Mouse (Mus musculus) stomach, embryonic 15.5 days (tissue): ENCODE measurements around the gene Hras. TPM values are rescaled to one million over a fixed set of nuclear protein-coding genes. Genes with fewer than 3 reads are reported as not detected.

ENCODE experiments used
- ATAC-seq: fragments of 200-750 bp; cut with Nextera tagmentation; 2 replicates; pipeline ENCODE4 v1.8.0; 2017; ENCODE audit warnings: low read depth, moderate number of reproducible peaks, moderate TSS enrichment; ENCODE audit not compliant: insufficient read depth, low FRiP score
- H3K27ac ChIP-seq: fragments of 300-500 bp; sonication (generic); 2 replicates; pipeline ENCODE4 v1.5.1; 2015; ENCODE audit warnings: mild to moderate bottlenecking, inconsistent platforms
- H3K27me3 ChIP-seq: fragments of 300-500 bp; sonication (generic); replicated peaks from 2 replicates; pipeline ENCODE4 v1.6.1; 2015; ENCODE audit warnings: inconsistent platforms
- H3K36me3 ChIP-seq: fragments of 300-500 bp; sonication (generic); 2 replicates; pipeline ENCODE4 v1.6.1; 2015; ENCODE audit warnings: inconsistent platforms
- H3K4me1 ChIP-seq: fragments of 300-500 bp; sonication (generic); 2 replicates; pipeline ENCODE4 v1.6.1; 2015; ENCODE audit warnings: inconsistent platforms
- H3K4me2 ChIP-seq: fragments of 300-500 bp; sonication (generic); 2 replicates; pipeline ENCODE4 v1.6.1; 2015; ENCODE audit warnings: mild to moderate bottlenecking, inconsistent platforms
- H3K4me3 ChIP-seq: fragments of 300-500 bp; sonication (generic); replicated peaks from 2 replicates; pipeline ENCODE4 v1.5.1; 2015; ENCODE audit warnings: inconsistent platforms
- H3K9ac ChIP-seq: fragments of 300-500 bp; sonication (generic); 2 replicates; pipeline ENCODE4 v1.6.1; 2015; ENCODE audit warnings: inconsistent platforms
- H3K9me3 ChIP-seq: fragments of 300-500 bp; sonication (generic); 2 replicates; pipeline ENCODE4 v1.6.1; 2016; ENCODE audit warnings: inconsistent platforms
- WGBS: fragments of 180-500 bp; shearing (Covaris S2); methylation state at CpG from one replicate; pipeline ENCODE4 v1.1.7; 2015; 5-methylcytosine and 5-hydroxymethylcytosine counted together
- polyA plus RNA-seq: library from polyadenylated mRNA; unstranded; fragments of >200 nt; fragmentation: Nextera tagmentation; extraction: Ambion mirVana; gene quantifications from 2 replicates; pipeline ENCODE4 v1.2.1, GENCODE M21; 2015

Hras gene
- polyA plus RNA-seq, 1 experiment from 2014 or later: 123 TPM

DNA sequence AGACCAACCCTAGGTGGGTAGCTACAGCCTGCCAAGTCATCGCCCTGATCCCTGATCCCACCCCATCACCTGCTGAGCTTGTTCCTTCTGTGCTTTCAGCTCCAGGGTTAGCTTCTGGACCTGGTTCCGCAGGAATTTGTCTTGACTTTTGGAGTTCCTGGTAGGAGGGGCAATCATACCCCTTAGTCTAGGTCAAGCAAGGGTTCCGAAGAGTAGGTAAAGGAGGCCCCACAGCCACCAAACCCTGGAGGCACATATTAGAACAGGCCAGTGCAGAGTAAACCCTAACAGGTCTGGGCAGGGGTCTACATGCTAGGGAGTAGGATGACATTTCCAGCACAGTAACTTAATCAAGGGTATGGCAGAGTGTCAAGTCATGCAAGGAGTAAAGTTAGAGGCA is 19.3 kb upstream of the Hras start:
- Histone ChIP-seq H3K36me3 (no peaks in the 10 kb centered on the region), H3K27me3 (no peaks in the 10 kb centered on the region), H3K9ac (no peak overlapping the region), H3K27ac (peak overlapping the region; percentile 65), H3K4me1 (peaks cover 35% of the 10 kb centered on the region), H3K4me3 (no peak overlapping the region), H3K4me2 (no peak overlapping the region), H3K9me3 (no peaks in the 10 kb centered on the region)
- ATAC-seq: no peak
- WGBS: 72% methylated on average over 3 of the region's 3 CpGs

DNA sequence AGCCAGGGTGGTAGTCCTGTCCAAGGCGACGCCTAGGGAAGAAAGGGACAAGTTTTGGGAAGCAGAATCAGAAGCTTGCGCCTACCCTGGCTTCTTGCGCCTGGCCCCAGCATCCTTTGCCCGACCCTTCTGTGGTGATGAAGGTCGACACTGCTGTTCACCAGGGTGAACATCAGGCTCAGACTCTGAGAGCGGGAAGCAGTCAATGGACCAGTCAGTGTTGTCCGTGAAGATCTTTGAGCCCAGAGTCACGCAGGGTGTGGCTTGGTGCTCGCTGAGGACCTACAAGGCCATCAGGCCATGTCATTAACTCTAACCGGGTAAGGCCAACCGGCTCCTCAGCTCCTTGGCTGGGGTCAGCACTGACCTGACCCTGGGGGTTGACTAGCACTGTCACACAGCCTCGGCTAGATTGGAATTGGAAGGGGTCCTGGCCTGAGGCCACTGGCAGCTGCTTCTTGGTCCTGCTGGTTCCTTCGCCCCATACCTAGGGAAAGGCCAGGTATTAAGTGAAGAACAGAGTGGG is 16.9 kb upstream of the Hras start:
- no peak overlapping the region for H3K4me3 ChIP-seq
- H3K27ac ChIP-seq: no peak overlapping the region
- ATAC-seq: no peak
- no peaks in the 10 kb centered on the region for H3K27me3 ChIP-seq
- H3K9me3 ChIP-seq: no peaks in the 10 kb centered on the region
- no peak overlapping the region for H3K9ac ChIP-seq
- peaks cover 10% of the 10 kb centered on the region for H3K4me1 ChIP-seq
- 83% methylated on average over 14 of the region's 14 CpGs for WGBS
- no peaks in the 10 kb centered on the region for H3K36me3 ChIP-seq
- H3K4me2 ChIP-seq: no peak overlapping the region

DNA sequence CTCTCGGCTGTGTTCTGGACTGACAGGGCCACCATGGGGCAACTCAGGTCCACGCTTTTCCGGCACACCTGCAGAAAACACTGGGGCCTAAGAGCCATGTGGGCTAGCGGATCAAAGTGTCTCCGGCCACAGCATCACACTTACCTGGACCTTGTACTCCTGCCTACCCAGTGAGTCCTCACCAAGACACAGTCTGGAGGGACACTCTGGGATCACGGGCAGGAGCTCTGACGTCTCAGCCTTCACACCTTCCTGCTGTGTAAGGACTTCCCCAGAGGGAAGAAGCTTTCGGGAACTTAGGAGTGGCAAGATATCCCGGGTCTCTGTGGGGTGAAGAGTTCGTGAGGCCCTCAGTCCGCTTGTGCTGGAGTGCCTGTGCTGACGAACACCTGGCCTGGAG is 16.3 kb upstream of the Hras start:
- H3K9me3 ChIP-seq: no peaks in the 10 kb centered on the region
- no peaks in the 10 kb centered on the region for H3K36me3 ChIP-seq
- no peak for ATAC-seq
- no peak overlapping the region for H3K4me3 ChIP-seq
- no peak overlapping the region for H3K4me2 ChIP-seq
- 66% methylated on average over 12 of the region's 12 CpGs for WGBS
- no peaks in the 10 kb centered on the region for H3K27me3 ChIP-seq
- no peak overlapping the region for H3K9ac ChIP-seq
- H3K27ac ChIP-seq: no peak overlapping the region
- peaks cover 9% of the 10 kb centered on the region for H3K4me1 ChIP-seq

DNA sequence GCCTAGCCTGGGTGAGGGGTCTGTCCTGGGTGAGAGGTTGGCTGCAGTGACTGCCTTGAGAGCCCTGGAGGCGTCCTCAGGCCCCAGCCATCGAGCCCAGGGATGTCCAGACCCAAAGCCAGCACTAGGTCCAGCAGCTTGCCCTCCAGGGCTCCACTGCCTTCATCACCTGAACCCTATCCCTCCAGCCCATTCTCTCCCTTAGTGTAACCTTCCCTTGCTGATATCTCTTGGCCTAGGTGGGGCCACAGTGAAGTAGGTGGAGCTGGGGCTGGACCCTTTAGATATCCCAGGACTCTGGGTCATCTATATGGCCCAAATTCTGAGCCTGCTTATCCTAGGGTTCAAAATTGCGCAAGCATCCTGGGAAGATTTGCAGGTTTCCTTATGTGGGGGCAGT is 15.7 kb upstream of the Hras start:
- no peak overlapping the region for H3K4me2 ChIP-seq
- no peaks in the 10 kb centered on the region for H3K36me3 ChIP-seq
- H3K9ac ChIP-seq: no peak overlapping the region
- H3K4me1 ChIP-seq: peaks cover 5% of the 10 kb centered on the region; the same call in 1 of the 2 replicates
- peak; percentile 74; the same call in 1 of the 2 replicates for ATAC-seq
- H3K9me3 ChIP-seq: no peaks in the 10 kb centered on the region
- H3K4me3 ChIP-seq: no peak overlapping the region
- 66% methylated on average over 3 of the region's 3 CpGs for WGBS
- no peak overlapping the region for H3K27ac ChIP-seq
- H3K27me3 ChIP-seq: no peaks in the 10 kb centered on the region

DNA sequence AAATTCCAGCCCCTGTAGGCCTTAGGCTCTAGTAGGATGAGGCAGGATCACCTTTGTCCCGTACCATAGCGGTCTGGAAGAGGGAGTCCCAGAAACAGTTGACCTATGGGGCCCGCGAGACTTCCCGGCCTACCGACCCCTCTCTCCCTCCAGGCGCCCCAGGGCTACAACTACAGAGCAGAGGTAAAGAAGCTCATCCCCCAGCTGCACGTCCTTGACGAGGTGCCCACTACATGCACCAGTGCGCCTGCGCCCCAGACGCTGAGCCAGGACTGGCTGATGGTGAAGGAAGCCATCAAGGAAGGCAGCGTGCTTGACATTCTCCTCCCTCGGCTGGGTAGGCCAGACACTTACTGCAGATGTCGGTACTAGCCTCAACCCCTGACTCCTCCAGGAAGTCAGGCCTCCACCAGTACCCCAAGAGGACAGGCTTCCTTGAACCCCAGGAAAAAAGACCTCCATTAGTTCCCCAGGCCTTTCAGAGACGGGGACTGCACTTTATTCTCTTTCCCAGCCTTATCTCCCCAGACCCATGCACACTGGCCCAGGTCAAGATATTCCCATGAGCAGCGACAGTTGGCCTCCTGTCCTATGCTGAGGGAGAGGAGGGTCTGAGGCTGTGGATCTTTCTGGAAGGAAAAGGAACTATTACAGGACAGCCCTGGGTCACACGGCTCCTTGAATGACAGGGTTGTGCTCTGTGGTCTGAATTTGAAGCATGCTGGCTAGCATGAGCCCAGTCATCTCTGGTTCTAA is 12.6 kb upstream of the Hras start:
- Histone ChIP-seq H3K4me1 (no peaks in the 10 kb centered on the region; the same call in 1 of the 2 replicates), H3K9ac (no peak overlapping the region), H3K27me3 (no peaks in the 10 kb centered on the region), H3K4me3 (no peak overlapping the region), H3K4me2 (no peak overlapping the region), H3K27ac (no peak overlapping the region), H3K36me3 (no peaks in the 10 kb centered on the region), H3K9me3 (no peaks in the 10 kb centered on the region)
- WGBS: 89% methylated on average over 18 of the region's 18 CpGs
- no peak for ATAC-seq

DNA sequence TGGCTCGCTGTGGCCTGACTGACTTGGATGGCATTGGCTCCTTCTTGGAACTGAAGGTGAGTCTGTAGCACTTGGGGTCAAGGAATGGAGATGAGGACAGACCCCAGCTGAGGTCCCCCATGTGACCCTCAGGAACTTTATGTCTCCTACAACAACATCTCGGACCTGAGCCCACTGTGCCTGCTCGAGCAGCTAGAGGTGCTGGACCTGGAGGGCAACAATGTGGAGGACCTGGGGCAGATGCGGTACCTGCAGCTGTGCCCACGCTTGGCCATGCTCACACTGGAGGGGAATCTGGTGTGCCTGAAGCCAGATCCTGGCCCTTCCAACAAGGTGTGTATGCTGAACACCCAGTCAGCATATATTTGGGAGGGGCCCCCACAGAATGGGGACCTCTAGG is 11.7 kb upstream of the Hras start:
- no peak overlapping the region for H3K4me2 ChIP-seq
- H3K4me3 ChIP-seq: no peak overlapping the region
- H3K27me3 ChIP-seq: no peaks in the 10 kb centered on the region
- H3K9ac ChIP-seq: no peak overlapping the region
- H3K9me3 ChIP-seq: no peaks in the 10 kb centered on the region
- WGBS: 93% methylated on average over 5 of the region's 5 CpGs
- ATAC-seq: no peak
- no peaks in the 10 kb centered on the region for H3K36me3 ChIP-seq
- no peaks in the 10 kb centered on the region; the same call in 1 of the 2 replicates for H3K4me1 ChIP-seq
- no peak overlapping the region for H3K27ac ChIP-seq

DNA sequence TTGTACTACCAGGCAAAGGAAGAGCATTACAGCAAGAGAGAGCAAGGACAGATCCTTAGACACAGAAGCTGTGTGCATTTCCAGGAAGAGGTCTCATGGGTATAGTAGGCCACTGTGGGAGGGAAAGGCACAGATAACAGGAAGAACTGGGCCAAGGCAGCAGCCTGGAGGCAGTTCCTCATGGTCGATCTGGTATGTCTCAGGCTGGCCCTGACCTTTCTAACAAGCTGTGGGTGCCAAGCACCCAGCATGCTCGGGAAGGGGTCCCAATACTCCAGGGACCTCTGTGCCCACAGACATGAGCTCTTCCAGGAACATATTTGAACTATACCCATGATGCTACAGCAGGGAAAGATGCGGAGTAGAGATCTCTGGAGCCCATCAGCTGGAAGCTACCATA is 10.7 kb upstream of the Hras start:
- Histone ChIP-seq H3K27me3 (no peaks in the 10 kb centered on the region), H3K9ac (no peak overlapping the region), H3K4me1 (no peaks in the 10 kb centered on the region), H3K9me3 (no peaks in the 10 kb centered on the region), H3K4me3 (no peak overlapping the region), H3K4me2 (no peak overlapping the region), H3K36me3 (no peaks in the 10 kb centered on the region), H3K27ac (no peak overlapping the region)
- 85% methylated on average over 3 of the region's 3 CpGs for WGBS
- ATAC-seq: no peak

DNA sequence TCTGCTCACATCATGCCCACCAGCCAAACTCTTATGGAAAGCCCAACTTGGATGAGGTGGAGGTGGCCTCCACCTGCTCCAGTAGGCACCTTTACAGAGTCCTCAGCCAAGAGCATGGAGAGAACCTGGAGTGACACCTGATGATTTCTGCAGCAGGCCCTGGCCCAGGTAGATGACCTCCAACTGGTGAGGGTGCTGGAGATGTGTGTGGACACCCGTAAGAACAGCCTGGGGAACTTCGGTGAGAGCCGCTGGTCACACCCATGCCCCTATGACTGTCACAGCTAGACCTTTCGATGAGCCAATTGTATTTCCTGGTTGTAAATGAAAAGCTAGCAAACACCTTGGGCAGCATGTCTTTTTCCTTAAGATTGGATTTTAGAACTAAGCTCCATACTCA is 4.3 kb upstream of the Hras start:
- ATAC-seq: no peak
- WGBS: 92% methylated on average over 4 of the region's 4 CpGs

DNA sequence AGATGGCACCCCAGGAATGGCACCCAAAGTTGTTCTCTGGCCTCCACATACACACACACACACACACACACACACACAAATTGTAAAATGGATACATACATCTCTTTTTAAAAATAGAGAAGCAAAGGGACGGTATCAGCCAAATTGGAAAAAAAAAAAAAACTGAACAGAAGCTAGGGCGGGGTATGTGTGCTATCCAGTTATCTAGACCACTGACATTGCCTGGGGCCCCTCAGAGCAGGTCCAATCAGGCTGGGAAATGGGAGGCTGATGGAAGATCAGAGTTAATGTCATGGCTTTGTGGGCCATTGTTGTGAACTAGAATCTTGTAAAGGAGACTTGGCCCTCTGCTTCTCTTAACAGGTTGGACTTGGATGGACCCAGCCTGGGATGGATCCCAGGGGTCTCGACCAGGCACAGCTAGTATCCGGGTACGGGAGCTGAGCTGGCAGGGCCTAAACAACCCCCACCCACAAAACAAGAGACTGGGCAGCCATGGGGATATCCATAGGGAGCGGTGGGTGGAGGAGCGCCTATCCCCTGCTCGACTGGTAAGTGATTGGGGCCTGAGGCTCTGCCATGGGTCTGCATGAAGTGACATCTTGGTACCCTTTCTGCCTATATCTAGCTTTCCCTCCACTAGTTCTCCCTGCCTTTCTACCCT is 2.9 kb upstream of the Hras start:
- no peak overlapping the region for H3K4me2 ChIP-seq
- 87% methylated on average over 8 of the region's 8 CpGs for WGBS
- no peak overlapping the region for H3K9ac ChIP-seq
- no peaks in the 10 kb centered on the region for H3K27me3 ChIP-seq
- H3K4me1 ChIP-seq: peaks cover 24% of the 10 kb centered on the region
- no peaks in the 10 kb centered on the region for H3K9me3 ChIP-seq
- H3K4me3 ChIP-seq: no peak overlapping the region
- H3K27ac ChIP-seq: no peak overlapping the region
- H3K36me3 ChIP-seq: 0 out of 2 replicates have a peak, but pooled peaks cover 5% of the 10 kb centered on the region
- no peak for ATAC-seq

More for the DNA sequence above, 4.3 kb upstream of the Hras start:
- H3K27me3 ChIP-seq: no peaks in the 10 kb centered on the region
- H3K9ac ChIP-seq: no peak overlapping the region
- no peak overlapping the region for H3K27ac ChIP-seq
- no peaks in the 10 kb centered on the region for H3K36me3 ChIP-seq
- H3K9me3 ChIP-seq: no peaks in the 10 kb centered on the region
- no peak overlapping the region for H3K4me3 ChIP-seq
- H3K4me1 ChIP-seq: peaks cover 11% of the 10 kb centered on the region
- no peak overlapping the region for H3K4me2 ChIP-seq

DNA sequence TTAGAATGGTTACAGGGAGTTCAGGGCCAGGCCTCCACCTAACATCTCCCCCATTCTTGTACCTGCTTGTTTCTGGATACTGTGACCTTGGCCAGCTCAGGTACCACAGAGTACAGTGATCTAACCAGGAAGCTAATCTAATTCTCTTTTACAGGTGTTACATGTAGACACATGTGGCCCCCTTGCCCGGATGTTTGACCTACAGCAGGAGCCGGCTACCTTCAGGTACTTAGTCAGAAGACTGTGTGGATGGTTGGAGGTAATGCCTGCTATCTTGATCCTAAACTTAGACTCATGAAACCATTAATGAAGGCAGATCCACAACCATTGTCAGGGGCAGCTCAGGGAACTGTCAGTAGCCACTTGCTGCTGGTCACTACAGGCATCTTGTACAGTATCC is 1.9 kb upstream of the Hras start:
- H3K27ac ChIP-seq: no peak overlapping the region
- no peak overlapping the region for H3K9ac ChIP-seq
- H3K36me3 ChIP-seq: peaks cover 15% of the 10 kb centered on the region
- no peaks in the 10 kb centered on the region for H3K9me3 ChIP-seq
- no peak overlapping the region for H3K4me2 ChIP-seq
- no peaks in the 10 kb centered on the region for H3K27me3 ChIP-seq
- 84% methylated on average over 2 of the region's 2 CpGs for WGBS
- H3K4me3 ChIP-seq: no peak overlapping the region; the same call in 1 of the 2 replicates
- no peak for ATAC-seq
- peaks cover 25% of the 10 kb centered on the region for H3K4me1 ChIP-seq

DNA sequence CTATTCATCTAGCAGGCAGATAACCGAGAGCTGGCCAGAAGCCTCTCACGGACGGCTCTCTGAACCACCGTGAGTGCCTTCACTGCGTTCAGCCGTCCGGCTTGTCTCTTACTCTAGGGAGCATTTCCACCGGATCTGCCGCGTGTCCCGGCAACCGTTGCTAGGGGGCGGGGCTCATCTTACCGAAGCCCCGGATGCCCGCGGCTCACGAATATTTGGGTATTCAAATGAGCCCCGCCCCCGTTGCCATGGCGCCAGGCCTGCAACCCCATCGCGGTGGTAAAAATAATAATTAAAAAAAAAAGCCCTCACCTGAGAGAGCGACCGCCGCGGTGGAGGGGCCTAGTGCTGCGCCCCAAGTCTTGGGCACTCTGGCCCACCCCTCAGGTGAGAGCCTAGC is 1.0 kb upstream of the Hras start:
- ATAC-seq: no peak
- WGBS: under 1% methylated on average over 28 of the region's 28 CpGs
- Histone ChIP-seq H3K4me3 (peak overlapping the region; percentile 92), H3K36me3 (peaks cover 24% of the 10 kb centered on the region), H3K9ac (peak overlapping the region; percentile 45), H3K4me2 (peak overlapping the region; percentile 98), H3K9me3 (no peaks in the 10 kb centered on the region), H3K27ac (peak overlapping the region; percentile 91), H3K27me3 (no peaks in the 10 kb centered on the region), H3K4me1 (peaks cover 25% of the 10 kb centered on the region)

DNA sequence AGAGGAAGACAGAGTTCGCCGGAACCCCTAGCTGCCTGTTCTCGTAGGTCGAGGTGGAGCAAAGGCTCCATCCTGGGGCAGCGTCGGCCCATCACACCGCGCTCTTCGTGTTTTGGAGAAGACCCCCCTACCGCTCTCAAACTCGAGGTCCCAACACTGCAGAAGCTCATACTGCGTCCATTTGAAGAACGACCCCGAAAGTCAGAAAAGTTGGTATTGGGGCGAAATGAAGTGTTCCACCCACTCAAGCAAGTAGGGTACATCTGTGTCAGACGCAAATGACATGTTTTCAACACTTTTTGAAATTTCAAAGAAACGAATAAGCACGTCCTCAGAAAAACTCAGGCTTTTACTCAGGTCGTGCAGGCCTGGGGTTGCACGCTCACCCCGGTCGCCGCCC is 604 bp upstream of the Hras start:
- no peak for ATAC-seq
- peaks cover 28% of the 10 kb centered on the region for H3K36me3 ChIP-seq
- WGBS: under 1% methylated on average over 23 of the region's 23 CpGs

More for the DNA sequence above, 604 bp upstream of the Hras start:
- Histone ChIP-seq H3K4me1 (peaks cover 25% of the 10 kb centered on the region), H3K9ac (peak overlapping the region; percentile 45), H3K4me2 (peak overlapping the region; percentile 98), H3K9me3 (no peaks in the 10 kb centered on the region), H3K27me3 (no peaks in the 10 kb centered on the region), H3K4me3 (peak overlapping the region; percentile 92), H3K27ac (peak overlapping the region; percentile 91)
